Mouse (Mus musculus) forebrain, embryonic 10.5 days (tissue): ENCODE data around the gene Ntn3. TPM values are rescaled to one million over a fixed set of nuclear protein-coding genes. Genes with fewer than 3 reads are reported as not detected.
A peak's percentile ranks its signal among the peaks of the same experiment; 100 is the strongest.

Experiments used
- DNase-seq: peaks from one replicate; pipeline ENCODE4 v3.0.0-alpha.2; 2017; ENCODE audit warnings: low spot score; ENCODE audit errors: extremely low spot score
- H3K27ac ChIP-seq: fragments of 300-500 bp; sonication (generic); 2 replicates; pipeline ENCODE4 v1.5.1; 2016; ENCODE audit warnings: mild to moderate bottlenecking
- H3K27me3 ChIP-seq: fragments of 300-500 bp; sonication (generic); 2 replicates; pipeline ENCODE4 v1.6.1; 2016; ENCODE audit warnings: mild to moderate bottlenecking; ENCODE audit not compliant: poor library complexity, severe bottlenecking
- H3K36me3 ChIP-seq: fragments of 300-500 bp; sonication (generic); replicated peaks from 2 replicates; pipeline ENCODE4 v1.6.1; 2016; ENCODE audit warnings: mild to moderate bottlenecking, moderate library complexity
- H3K4me1 ChIP-seq: fragments of 300-500 bp; sonication (generic); 2 replicates; pipeline ENCODE4 v1.6.1; 2016
- H3K4me3 ChIP-seq: fragments of 300-500 bp; sonication (generic); 2 replicates; pipeline ENCODE4 v1.5.1; 2016; ENCODE audit warnings: mild to moderate bottlenecking, moderate library complexity
- H3K9me3 ChIP-seq: fragments of 300-500 bp; sonication (generic); 2 replicates; pipeline ENCODE4 v1.6.1; 2016; ENCODE audit warnings: mild to moderate bottlenecking, moderate library complexity
- WGBS: fragments of 180-500 bp; shearing (Covaris S2); methylation state at CpG from one replicate; pipeline ENCODE4 v1.1.7; 2016; 5-methylcytosine and 5-hydroxymethylcytosine counted together
- polyA plus RNA-seq: library from polyadenylated mRNA; unstranded; fragments of >200 nt; fragmentation: Nextera tagmentation; extraction: Ambion mirVana; gene quantifications from 2 replicates; pipeline ENCODE4 v1.2.1, GENCODE M21; 2016

The Ntn3 gene
- 2.3 and 2.9 TPM in 2 replicates for polyA plus RNA-seq

DNA sequence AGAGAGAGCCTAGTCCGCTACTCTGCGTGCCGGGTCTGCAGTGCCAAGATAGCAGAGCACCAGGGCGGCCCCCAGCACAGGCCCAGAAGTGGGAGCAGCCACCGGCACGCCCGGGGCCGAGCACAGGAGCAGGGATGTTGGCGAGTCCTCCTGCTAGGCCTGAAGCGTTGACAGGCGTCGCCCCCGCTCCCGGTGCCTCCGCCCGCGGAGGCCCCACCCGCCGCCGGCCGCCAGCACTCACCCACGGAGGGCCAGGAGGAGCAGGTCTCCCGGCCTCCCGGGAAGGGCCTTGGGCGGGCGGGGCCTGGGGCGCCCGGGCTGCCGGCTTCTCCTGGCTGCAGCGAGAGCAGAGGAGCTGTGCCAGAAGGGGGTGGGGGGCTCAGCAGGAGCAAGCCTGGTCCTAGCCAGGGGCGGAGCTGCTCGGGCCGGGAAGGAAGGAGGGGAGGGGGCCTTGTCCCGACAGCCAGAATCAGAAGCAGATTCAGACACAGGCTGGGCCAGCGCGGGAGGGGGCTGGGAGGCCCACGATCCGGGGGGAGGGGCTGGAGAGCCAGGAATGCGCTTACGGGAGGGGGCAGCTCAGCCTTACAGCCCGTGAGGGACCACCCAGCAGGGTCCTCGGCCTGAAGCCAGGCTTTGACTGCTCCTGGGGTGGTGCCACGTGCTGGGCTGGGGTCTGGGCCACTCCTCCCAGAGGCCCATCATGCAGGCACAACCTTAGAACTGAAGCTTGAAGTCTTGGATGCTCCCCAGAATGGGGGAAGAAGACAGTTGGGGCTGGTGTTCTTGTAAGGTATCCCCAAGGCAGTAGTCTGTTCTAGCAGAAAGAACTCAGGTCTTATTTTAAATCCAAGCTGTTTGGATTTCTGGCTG, at the start of gene Ntn3:
TSS of gene Ntn3 (minus strand) at position 489 of the 873 bp plus-strand sequence.
- Histone ChIP-seq H3K27ac (peak within 1 kb of the TSS; percentile 90), H3K36me3 (peaks cover 4% of the 10 kb centered on the region), H3K9me3 (no peaks in the 10 kb centered on the region), H3K4me1 (peaks cover 84% of the 10 kb centered on the region), H3K4me3 (peak within 1 kb of the TSS; percentile 67), H3K27me3 (peaks cover 63% of the 10 kb centered on the region)
- peak; percentile 72 for DNase-seq
- 2% methylated on average over 42 of the region's 43 CpGs for WGBS

DNA sequence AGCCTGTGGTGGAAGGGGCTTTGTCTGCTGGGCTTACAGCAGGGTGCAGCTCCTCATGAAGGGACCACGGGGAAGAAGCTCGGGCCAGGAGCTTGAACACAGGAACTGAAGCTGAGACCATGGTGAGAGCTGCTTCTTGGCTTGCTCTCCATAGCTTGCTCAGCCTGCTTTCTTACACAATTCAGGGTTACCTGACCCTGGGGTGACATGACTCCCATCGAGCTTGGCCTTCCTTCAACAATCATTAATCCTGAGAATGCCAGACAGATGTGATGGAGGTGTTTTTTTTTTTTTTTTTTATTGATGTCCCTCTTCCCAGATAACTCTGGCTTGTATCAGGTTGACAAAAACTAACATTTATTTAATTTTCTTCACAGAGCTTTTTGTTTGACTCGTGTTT, 49.6 kb upstream of the Ntn3 start:
- H3K4me3 ChIP-seq, result no peak overlapping the region
- WGBS, result 84% methylated on average over 4 of the region's 4 CpGs
- no peaks in the 10 kb centered on the region for H3K27me3 ChIP-seq

DNA sequence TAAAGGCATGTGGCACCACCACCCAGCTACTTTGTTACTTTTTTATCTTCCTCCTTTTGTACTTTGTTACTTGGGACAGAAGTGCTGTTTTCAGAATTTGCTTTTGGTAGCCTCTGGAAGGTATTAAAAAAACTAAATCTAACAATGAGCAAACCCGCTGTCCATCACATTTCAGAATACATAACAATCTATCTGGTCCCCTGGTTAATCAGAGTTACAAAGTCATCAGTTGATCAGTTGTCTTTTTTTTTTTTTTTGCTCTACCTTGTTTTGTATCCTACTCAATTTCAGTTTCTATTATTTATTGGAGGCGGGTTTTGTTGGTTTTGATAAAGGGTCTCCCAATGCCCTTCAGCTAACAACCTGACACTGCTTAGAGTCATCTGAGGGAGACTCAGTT, 43.0 kb upstream of the Ntn3 start:
- DNase-seq, result no peak
- peaks cover 26% of the 10 kb centered on the region for H3K36me3 ChIP-seq
- H3K4me1 ChIP-seq, result peaks cover 19% of the 10 kb centered on the region
- no peaks in the 10 kb centered on the region; the same call in 1 of the 2 replicates for H3K9me3 ChIP-seq
- peak overlapping the region; percentile 85; the same call in 1 of the 2 replicates for H3K4me3 ChIP-seq
- H3K27ac ChIP-seq, result peak overlapping the region; percentile 96
- no peaks in the 10 kb centered on the region for H3K27me3 ChIP-seq
- WGBS, result 97% methylated on average over 2 of the region's 2 CpGs

More for the DNA sequence above, 49.6 kb upstream of the Ntn3 start:
- DNase-seq, result no peak
- no peaks in the 10 kb centered on the region for H3K4me1 ChIP-seq
- H3K27ac ChIP-seq, result no peak overlapping the region
- H3K36me3 ChIP-seq, result no peaks in the 10 kb centered on the region
- H3K9me3 ChIP-seq, result no peaks in the 10 kb centered on the region

DNA sequence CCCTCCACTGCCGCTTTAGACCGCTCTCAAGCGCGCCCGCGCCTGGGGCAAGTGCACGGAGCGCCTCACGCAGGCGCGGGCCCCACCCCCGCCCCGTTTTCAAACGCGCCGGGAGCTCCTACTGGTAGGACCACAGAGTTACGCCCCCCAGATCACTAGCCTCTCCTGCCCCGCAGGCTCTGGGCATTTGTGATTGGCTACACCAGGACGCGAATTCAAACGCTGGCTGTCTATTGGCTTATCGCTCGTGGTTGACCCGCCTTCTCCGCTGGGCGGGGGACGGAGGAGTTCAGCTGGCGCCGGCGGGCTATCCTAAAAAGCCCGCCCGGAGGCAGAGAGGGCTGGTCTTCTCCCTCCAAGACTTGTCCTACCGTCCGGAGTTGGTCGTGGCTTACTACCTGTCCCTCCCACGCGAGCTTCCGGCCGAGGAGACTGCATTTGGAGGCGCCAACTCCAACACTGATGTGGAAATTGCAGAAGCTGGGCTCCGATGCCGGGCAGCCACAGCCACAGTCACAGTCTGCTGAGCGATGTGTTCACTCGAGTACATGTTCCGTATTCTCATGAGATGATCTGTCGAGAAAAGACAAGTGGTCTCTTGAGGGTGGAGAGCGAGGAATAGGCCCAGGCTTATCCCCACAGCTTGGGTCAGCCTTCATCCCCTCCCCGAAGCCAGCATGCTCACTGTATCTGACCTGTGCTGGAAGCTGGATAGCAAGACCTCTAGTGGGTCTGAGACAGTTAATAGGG, 42.2 kb upstream of the Ntn3 start, which contains the start of gene Ccnf:
TSS of gene Ccnf (minus strand) at position 165 of the 750 bp plus-strand sequence.
- H3K27ac ChIP-seq, result peak within 1 kb of the TSS; percentile 96
- no peaks in the 10 kb centered on the region for H3K27me3 ChIP-seq
- no peaks in the 10 kb centered on the region; the same call in 1 of the 2 replicates for H3K9me3 ChIP-seq
- peaks cover 19% of the 10 kb centered on the region for H3K4me1 ChIP-seq
- DNase-seq, result peak; percentile 97
- peaks cover 35% of the 10 kb centered on the region for H3K36me3 ChIP-seq
- H3K4me3 ChIP-seq, result peak within 1 kb of the TSS; percentile 85
- WGBS, result under 1% methylated on average over 48 of the region's 48 CpGs

DNA sequence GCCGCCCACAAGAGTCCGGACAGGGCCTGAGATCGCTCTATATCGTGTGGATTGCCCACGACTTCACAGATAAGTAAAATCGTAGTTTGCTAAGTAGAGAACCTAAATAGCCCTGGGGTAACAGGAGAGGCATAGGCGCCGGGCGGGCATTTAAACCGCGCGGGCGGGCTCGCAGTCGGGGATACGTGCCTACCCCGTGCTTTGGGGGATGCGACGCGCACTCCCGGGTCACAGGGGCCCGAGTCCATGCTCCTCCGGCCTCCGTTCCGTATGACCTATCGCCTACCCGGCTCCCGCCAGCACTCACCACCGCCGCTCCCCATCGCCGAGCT, 41.6 kb upstream of the Ntn3 start:
- H3K27ac ChIP-seq, result peak overlapping the region; percentile 96
- DNase-seq, result no peak
- WGBS, result under 1% methylated on average over 32 of the region's 32 CpGs

DNA sequence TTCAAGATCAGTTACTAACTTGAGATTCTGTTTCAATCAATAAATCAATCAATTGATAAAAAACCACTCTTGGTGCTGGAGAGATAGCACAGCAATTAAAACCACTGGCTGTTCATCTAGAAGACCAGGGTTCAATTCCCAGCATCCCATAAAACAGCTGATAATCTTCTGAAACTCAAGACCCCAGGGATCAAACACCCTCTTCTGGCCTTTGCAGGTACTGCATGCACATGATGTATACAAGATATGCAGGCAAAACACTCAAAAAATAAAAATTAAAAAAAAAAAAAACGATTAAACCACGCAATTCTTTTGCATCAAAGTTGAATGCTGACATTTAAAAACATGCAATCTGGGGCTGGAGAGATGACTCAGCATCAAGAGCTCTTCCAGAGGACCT, 39.3 kb upstream of the Ntn3 start:
- H3K4me3 ChIP-seq, result no peak overlapping the region
- WGBS, result 94% methylated on average over 2 of the region's 2 CpGs
- H3K9me3 ChIP-seq, result peaks cover 13% of the 10 kb centered on the region
- H3K27ac ChIP-seq, result no peak overlapping the region
- H3K36me3 ChIP-seq, result peaks cover 59% of the 10 kb centered on the region
- H3K27me3 ChIP-seq, result no peaks in the 10 kb centered on the region
- peaks cover 19% of the 10 kb centered on the region for H3K4me1 ChIP-seq
- DNase-seq, result no peak

More for the DNA sequence above, 41.6 kb upstream of the Ntn3 start:
- Histone ChIP-seq H3K9me3 (no peaks in the 10 kb centered on the region; the same call in 1 of the 2 replicates), H3K4me3 (peak overlapping the region; percentile 85), H3K4me1 (peaks cover 19% of the 10 kb centered on the region), H3K36me3 (peaks cover 40% of the 10 kb centered on the region), H3K27me3 (no peaks in the 10 kb centered on the region)

DNA sequence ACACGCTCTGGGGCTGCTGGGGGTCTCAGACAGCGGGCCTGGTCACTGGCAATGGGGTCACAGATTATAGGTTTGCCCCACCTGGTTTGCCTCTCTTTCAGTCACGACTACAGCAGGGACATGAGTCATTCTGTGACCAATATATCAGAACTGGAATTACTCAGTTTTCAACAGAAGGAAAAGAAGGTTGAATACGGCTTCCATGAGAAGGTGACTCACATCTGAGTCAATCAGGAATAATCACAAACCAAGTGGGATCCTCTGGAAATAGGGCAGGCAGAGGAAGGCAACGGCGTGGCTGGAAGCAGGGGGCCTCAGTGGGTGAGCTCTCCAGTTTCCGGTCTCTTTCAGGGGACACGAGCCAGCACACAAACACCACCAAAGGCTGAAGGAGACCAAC, 34.7 kb upstream of the Ntn3 start:
- no peaks in the 10 kb centered on the region for H3K27me3 ChIP-seq
- H3K4me1 ChIP-seq, result no peaks in the 10 kb centered on the region
- no peak for DNase-seq
- peaks cover 95% of the 10 kb centered on the region for H3K36me3 ChIP-seq
- no peak overlapping the region for H3K4me3 ChIP-seq
- peaks cover 15% of the 10 kb centered on the region for H3K9me3 ChIP-seq
- WGBS, result 97% methylated on average over 8 of the region's 8 CpGs
- H3K27ac ChIP-seq, result no peak overlapping the region

DNA sequence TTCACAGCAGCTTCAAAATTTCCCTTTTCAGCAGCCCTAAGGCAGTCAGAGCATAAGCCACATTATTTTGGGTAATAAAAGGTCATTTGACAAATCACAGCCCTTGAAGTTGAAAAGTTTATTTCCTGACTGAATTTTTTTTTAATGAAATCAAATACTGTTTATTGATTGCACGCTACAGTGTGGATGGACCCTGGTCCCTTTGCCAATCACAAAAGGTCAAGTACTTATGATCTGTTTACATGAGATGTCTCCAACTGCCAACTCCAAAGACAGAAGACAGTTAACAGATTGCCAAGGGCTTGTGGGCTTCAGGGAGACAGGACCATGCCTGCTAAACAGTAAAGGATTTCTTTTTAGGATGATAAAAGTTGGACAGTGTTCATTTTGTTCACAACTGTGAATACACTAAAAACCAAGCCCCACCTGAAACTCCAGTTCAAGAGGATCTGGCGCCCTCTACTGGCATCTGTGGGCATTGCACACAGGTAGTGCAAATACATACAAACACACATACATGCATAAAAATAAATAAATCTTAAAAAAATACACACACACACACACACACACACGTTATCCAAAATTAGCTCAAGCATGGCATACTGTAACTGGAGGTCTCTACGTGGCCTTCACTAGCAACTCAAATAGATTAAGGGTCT, 34.1 kb upstream of the Ntn3 start:
- no peaks in the 10 kb centered on the region for H3K27me3 ChIP-seq
- H3K4me3 ChIP-seq, result no peak overlapping the region
- peaks cover 15% of the 10 kb centered on the region for H3K9me3 ChIP-seq
- peaks cover 95% of the 10 kb centered on the region for H3K36me3 ChIP-seq
- no peaks in the 10 kb centered on the region for H3K4me1 ChIP-seq
- DNase-seq, result no peak
- H3K27ac ChIP-seq, result no peak overlapping the region
- WGBS, result 84% methylated on average over 4 of the region's 4 CpGs

DNA sequence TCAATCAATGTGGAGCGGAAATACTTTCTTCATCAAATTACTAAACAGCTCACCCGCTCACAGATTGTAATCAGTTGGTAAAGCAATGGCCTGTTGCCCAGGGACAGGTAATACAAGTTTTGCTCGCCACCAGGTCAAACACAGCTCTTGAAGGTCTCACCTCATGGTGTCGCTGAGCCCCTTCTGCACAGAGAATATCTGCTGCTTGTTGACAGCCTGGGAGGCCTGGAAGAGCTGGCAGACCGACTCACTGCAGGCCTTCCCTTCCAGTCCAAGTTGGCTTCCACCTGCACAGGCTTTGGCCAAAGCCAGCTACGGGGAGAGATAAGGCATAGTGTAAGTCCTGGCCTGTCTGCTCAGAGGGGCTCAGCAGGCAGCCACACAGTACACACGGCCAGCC, 27.6 kb upstream of the Ntn3 start:
- Histone ChIP-seq H3K27ac (no peak overlapping the region), H3K36me3 (peaks cover 100% of the 10 kb centered on the region), H3K9me3 (no peaks in the 10 kb centered on the region), H3K27me3 (no peaks in the 10 kb centered on the region), H3K4me3 (no peak overlapping the region), H3K4me1 (no peaks in the 10 kb centered on the region)
- no peak for DNase-seq
- 97% methylated on average over 7 of the region's 7 CpGs for WGBS

DNA sequence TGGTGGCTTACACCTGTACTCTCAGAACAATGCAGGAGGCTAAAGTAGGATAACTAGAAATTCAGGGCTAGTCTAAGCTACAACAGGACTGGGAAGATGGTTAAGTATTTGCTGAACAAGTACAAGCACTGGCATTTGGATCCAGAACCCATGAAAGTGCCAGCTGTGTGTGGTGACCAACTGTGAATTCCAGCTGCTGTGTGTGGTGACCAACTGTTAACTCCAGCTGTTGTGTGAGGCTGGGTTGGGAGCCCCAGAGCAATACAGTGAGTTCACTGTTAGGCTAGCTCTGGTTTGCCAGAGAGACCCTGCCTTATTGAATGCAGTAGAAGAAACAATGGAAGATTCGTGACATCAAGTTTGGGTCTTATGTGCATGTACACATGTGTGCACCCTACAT, 27.1 kb upstream of the Ntn3 start:
- Histone ChIP-seq H3K36me3 (peaks cover 100% of the 10 kb centered on the region), H3K27me3 (no peaks in the 10 kb centered on the region), H3K4me3 (no peak overlapping the region), H3K4me1 (no peaks in the 10 kb centered on the region), H3K27ac (no peak overlapping the region), H3K9me3 (no peaks in the 10 kb centered on the region)
- 91% methylated on average over 1 of the region's 1 CpGs for WGBS
- DNase-seq, result no peak

DNA sequence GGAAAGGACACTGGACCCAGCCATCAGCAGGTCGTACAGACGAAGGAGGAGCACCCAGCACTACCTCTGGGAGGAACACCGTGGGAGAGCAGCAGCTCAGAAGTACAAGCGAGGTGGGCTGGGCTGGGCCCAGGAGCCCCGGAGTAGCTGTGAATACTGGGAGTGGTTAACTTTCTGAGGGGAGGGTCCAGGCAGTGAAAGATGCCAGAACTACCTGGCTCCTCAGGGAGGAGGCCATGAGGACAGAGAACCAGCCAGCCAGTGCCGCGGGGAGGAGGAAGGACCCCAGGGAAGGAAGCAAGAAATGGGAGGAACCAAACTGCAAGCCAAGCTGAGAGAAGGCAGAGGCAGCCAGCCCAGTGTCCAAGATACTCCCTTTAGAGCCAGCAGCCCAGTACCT, 18.6 kb upstream of the Ntn3 start:
- H3K4me3 ChIP-seq, result no peak overlapping the region
- no peaks in the 10 kb centered on the region for H3K9me3 ChIP-seq
- no peaks in the 10 kb centered on the region for H3K4me1 ChIP-seq
- no peak for DNase-seq
- no peaks in the 10 kb centered on the region for H3K27me3 ChIP-seq
- H3K36me3 ChIP-seq, result peaks cover 99% of the 10 kb centered on the region
- WGBS, result 95% methylated on average over 7 of the region's 7 CpGs
- no peak overlapping the region for H3K27ac ChIP-seq

DNA sequence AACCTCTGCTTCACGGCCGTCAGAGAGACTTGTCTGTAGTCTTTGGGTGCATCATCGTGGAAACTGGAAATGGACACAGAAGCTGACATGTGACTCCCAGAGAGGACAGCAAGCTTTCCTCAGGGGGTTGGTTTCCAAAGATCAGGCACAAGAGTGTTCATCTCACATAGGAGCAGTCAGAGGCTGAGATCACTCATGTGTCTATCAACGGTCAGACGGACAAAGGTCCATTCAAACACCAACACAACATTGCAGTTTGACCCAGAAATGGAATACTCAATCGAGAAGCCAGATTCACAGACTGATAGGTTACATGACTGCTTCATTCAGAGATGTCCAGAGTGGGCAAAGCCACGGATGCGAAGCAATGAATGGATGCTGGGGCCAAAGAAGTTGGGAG, 17.4 kb upstream of the Ntn3 start:
- Histone ChIP-seq H3K36me3 (peaks cover 98% of the 10 kb centered on the region), H3K27ac (no peak overlapping the region), H3K27me3 (no peaks in the 10 kb centered on the region), H3K4me1 (no peaks in the 10 kb centered on the region), H3K9me3 (no peaks in the 10 kb centered on the region), H3K4me3 (no peak overlapping the region)
- no peak for DNase-seq
- WGBS, result 93% methylated on average over 8 of the region's 8 CpGs
